Mouse (Mus musculus) kidney, adult 2 months (tissue): ENCODE results near the gene Zbtb42. TPM values are rescaled to one million over a fixed set of nuclear protein-coding genes. Genes with fewer than 3 reads are reported as not detected.

Experiments used
- DNase-seq: peaks from one replicate; pipeline ENCODE4 v3.0.0; 2021
- H3K27ac ChIP-seq: fragments of 200-500 bp; 2 replicates; pipeline ENCODE4 v1.5.1; 2012; ENCODE audit warnings: low read depth, low read length, control low read depth, inconsistent platforms; ENCODE audit not compliant: insufficient read depth
- H3K27me3 ChIP-seq: fragments of 200-500 bp; replicated peaks from 2 replicates; pipeline ENCODE4 v1.6.1; 2012; ENCODE audit warnings: mild to moderate bottlenecking, moderate library complexity, low read length, inconsistent platforms; ENCODE audit not compliant: control insufficient read depth, insufficient read depth
- H3K36me3 ChIP-seq: fragments of 200-500 bp; 2 replicates; pipeline ENCODE4 v1.6.1; 2012; ENCODE audit warnings: mild to moderate bottlenecking, moderate library complexity, low read length, inconsistent platforms; ENCODE audit not compliant: control insufficient read depth, insufficient read depth
- H3K4me1 ChIP-seq: fragments of 200-500 bp; 2 replicates; pipeline ENCODE4 v1.6.1; 2011; ENCODE audit warnings: low read length; ENCODE audit not compliant: control insufficient read depth, insufficient read depth
- H3K4me3 ChIP-seq: fragments of 200-500 bp; 2 replicates; pipeline ENCODE4 v1.5.1; 2011; ENCODE audit warnings: mild to moderate bottlenecking, low read depth, low read length, control low read depth; ENCODE audit not compliant: insufficient read depth
- CTCF ChIP-seq: fragments of 200-500 bp; conservative IDR thresholded peaks from 2 replicates; pipeline ENCODE4 v1.5.1; 2011; ENCODE audit warnings: low read depth, mild to moderate bottlenecking, control low read depth, low read length, moderate library complexity, mixed read lengths; ENCODE audit not compliant: insufficient read depth, insufficient read length
- POLR2A ChIP-seq: fragments of 200-500 bp; IDR thresholded peaks from one replicate; pipeline ENCODE4 v1.6.1; 2011; ENCODE audit warnings: low read depth, low read length, control low read depth
- WGBS: fragments of 180-500 bp; shearing (Covaris S2); methylation state at CpG from one replicate; pipeline ENCODE4 v1.1.7; 2018; 5-methylcytosine and 5-hydroxymethylcytosine counted together
- polyA plus RNA-seq: library from polyadenylated mRNA; depleted of rRNA; stranded (reverse); fragments of >200 nt; gene quantifications from 2 replicates; pipeline ENCODE4 v1.2.3, GENCODE M21; 2012

Gene Zbtb42
- polyA plus RNA-seq, 1 experiment, result 10.7 TPM

DNA sequence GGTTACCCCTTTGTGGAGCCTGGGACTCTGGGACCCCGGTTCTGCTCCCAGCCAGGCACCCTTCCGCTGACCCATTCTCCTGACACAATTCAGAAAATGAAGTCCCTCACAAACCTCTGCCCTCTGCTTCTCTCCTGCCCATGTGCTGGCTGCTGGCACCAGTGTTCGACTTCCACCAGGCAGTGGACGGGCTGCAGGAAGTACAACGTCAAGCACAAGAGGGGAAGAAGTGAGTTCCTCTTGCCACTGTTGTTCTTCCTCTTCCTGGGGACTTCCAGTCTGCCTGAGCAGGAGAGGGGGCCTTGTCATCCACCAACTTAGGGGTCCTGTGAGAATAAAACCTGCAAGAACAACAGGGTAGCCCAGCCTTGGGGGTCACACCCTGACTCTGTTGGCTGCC is 45.7 kb upstream of the Zbtb42 start:
- Histone ChIP-seq H3K36me3 (no peaks in the 10 kb centered on the region), H3K4me1 (0 out of 2 replicates have a peak, but pooled peaks cover 8% of the 10 kb centered on the region), H3K4me3 (no peak overlapping the region), H3K27me3 (no peaks in the 10 kb centered on the region), H3K27ac (no peak overlapping the region)
- 73% methylated on average over 5 of the region's 5 CpGs for WGBS
- TF ChIP-seq CTCF, result no peak
- TF ChIP-seq POLR2A, result no peak
- DNase-seq, result no peak

DNA sequence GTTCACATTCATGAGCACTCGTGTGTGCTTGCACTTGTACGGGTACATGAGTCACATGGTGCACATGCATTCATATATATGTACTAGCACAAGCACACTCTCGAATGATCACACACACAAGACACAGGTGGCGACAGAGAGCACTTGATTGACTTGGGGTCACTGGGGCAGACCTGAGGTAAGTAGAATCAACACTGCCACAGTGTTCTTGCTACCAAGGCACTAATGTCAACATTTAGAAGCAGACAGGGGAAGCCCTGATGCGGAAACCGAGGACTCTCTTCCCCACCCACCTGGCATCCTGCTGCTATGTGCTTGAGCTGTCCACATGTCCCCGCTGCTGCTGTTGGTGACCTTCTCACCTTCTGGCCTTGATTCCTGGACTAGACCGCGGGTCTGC is 44.9 kb upstream of the Zbtb42 start:
- DNase-seq, result no peak
- H3K27ac ChIP-seq, result no peak overlapping the region
- TF ChIP-seq CTCF (no peak; the same call in 1 of the 2 replicates), POLR2A (no peak)
- WGBS, result 66% methylated on average over 9 of the region's 9 CpGs
- no peak overlapping the region for H3K4me3 ChIP-seq
- H3K4me1 ChIP-seq, result 0 out of 2 replicates have a peak, but pooled peaks cover 8% of the 10 kb centered on the region
- H3K27me3 ChIP-seq, result no peaks in the 10 kb centered on the region
- no peaks in the 10 kb centered on the region for H3K36me3 ChIP-seq

DNA sequence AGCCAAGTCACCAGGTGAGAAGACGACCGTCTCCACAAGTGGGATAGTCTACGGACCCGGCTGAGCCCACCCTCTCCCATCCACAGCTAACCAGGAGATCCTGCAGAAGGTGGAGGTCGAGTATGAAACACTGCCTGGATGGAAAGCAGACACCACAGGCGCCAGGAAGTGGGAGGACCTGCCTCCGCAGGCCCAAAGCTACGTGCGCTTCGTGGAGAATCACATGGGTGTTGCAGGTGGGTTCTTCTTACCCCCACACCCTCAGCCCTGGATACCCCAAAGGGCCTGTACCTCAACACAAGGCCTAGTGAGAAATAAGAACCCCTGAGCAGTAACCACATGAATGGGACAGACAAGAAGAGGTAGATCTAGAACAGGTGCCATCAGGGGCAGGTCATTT is 39.1 kb upstream of the Zbtb42 start:
- no peaks in the 10 kb centered on the region for H3K27me3 ChIP-seq
- no peaks in the 10 kb centered on the region for H3K4me1 ChIP-seq
- no peak overlapping the region for H3K4me3 ChIP-seq
- DNase-seq, result no peak
- TF ChIP-seq POLR2A (no peak), CTCF (no peak)
- WGBS, result 88% methylated on average over 10 of the region's 10 CpGs
- no peaks in the 10 kb centered on the region for H3K36me3 ChIP-seq
- H3K27ac ChIP-seq, result no peak overlapping the region

DNA sequence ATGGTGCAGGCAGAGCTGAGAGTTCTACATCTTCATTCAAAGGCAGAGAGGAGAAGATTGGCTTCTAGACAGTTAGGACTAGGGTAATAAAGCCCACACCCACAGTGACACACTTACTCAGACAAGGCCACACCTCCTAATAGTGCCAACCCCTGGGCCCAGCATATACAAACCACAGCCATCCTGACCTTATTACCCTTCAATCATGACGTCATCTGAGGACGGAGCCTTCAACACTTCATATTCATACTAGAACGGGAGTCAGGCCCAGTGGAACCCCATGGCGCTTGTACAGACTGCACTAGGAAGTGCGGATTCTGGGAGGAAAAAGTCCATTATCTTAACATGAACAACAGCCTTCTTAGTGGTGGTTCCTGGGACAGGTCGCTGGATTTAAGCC is 35.5 kb upstream of the Zbtb42 start:
- Histone ChIP-seq H3K4me3 (no peak overlapping the region), H3K27ac (no peak overlapping the region), H3K4me1 (no peaks in the 10 kb centered on the region), H3K36me3 (no peaks in the 10 kb centered on the region), H3K27me3 (no peaks in the 10 kb centered on the region)
- 90% methylated on average over 6 of the region's 6 CpGs for WGBS
- no peak for DNase-seq
- TF ChIP-seq POLR2A, result no peak

DNA sequence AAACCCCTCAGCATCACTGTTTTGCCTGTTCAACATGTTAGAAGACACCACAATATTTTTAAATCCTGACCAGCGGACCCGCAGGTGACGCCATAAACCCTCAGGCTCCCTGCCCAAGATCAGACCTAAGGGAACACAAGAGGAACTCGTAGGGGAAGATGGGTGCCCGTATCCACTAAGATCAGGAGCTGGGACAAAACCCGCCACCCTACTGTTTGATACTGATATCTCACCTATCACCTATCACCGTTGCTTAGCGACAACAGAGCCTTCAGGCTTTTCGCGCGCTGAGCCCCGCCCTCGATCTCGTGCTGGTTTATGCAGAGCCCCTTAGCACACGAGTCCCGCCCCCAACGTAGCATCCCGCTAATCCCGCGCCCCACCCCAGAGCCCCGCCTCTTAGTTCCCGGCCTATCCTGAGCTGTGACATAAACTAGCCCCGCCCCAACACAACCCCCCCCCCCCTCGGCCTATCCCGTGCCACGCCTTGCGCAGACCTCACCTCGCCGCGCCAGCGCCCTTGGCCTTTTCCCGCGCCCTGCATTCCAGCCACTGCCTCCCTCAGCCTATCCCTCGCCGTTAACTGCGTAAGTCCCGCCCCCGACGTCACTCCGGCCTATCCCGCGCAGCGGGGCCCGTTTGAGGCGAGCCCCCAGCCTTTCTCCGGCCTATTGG is 34.3 kb upstream of the Zbtb42 start, which contains the start of gene Siva1:
Gene Siva1, plus strand, starts transcription at position 500 of the 675 bp plus-strand sequence.
- peak; percentile 99 for DNase-seq
- Histone ChIP-seq H3K36me3 (no peaks in the 10 kb centered on the region), H3K27ac (peak within 1 kb of the TSS; percentile 40; the same call in 1 of the 2 replicates), H3K4me3 (peak within 1 kb of the TSS; percentile 65), H3K27me3 (no peaks in the 10 kb centered on the region), H3K4me1 (no peaks in the 10 kb centered on the region)
- TF ChIP-seq POLR2A, result no peak
- no peak for TF ChIP-seq CTCF
- WGBS, result 2% methylated on average over 45 of the region's 46 CpGs

DNA sequence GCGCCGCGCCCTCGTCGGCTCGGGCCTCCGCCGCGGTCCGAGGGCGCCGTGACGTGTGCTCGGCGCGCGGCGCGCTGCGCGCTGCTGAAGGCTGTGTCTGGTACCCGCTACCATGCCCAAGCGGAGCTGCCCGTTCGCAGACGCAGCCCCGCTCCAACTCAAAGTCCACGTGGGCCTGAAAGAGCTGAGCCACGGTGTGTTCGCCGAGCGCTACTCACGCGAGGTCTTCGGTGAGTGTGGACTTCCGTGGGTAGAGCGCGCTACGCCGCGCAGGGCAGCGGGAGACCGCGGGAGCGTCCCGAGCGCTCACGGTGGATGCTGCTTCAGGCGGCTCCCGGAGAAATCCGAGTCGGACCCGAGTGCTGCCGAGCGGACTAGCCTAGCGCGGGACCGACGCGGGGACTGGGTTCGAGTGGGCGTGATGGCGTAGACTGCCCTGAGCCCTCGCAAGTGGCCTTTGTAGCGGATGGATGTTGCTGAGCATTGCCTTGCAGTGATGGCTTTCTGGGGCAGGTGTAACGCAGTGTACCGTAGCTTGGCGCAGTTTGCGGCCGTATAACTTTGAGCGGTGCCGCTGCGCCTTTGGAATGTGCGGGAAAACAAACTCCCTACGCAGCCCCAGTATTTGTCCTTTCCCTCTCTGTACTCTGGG is 33.6 kb upstream of the Zbtb42 start:
- TF ChIP-seq POLR2A, result no peak
- TF ChIP-seq CTCF, result no peak
- DNase-seq, result no peak
- Histone ChIP-seq H3K36me3 (no peaks in the 10 kb centered on the region), H3K27me3 (no peaks in the 10 kb centered on the region), H3K4me3 (peak overlapping the region; percentile 65), H3K4me1 (no peaks in the 10 kb centered on the region), H3K27ac (peak overlapping the region; percentile 40; the same call in 1 of the 2 replicates)
- under 1% methylated on average over 75 of the region's 75 CpGs for WGBS

DNA sequence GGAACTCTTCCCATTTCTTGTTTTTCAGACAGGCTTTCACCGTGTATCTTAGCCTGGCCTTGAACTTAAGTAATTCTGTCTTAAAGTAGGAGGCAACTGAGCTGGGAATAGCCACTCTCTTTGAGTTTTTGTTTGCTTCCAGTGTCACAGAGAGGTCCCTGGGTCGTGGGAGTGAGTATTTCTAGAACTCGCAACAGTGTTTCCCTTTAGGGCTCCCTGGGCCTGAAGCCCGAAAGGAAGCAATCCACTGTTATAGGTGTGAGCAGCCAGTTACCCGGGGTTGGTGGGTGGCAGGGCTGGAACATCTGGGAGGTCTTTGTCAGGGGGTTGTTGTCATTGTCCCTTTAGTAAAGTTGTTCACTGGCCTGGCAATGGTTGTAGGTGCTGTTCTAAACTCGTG is 32.5 kb upstream of the Zbtb42 start:
- DNase-seq, result no peak
- Histone ChIP-seq H3K4me3 (no peak overlapping the region), H3K36me3 (no peaks in the 10 kb centered on the region), H3K27ac (no peak overlapping the region), H3K4me1 (no peaks in the 10 kb centered on the region), H3K27me3 (no peaks in the 10 kb centered on the region)
- WGBS, result 62% methylated on average over 6 of the region's 6 CpGs
- no peak for TF ChIP-seq CTCF
- TF ChIP-seq POLR2A, result no peak
